Mouse (Mus musculus): Measurements from ENCODE around the gene Drosha.

GRCm38 (mm10) chr15:12840737-12841136 is 16.1 kb downstream of the Drosha start:
- TF ChIP-seq POLR2A (IDR thresholded peaks at IDR 0.05; ENCODE audit: borderline replicate concordance, insufficient read depth, low read length) (no peak), CTCF (IDR thresholded peaks at IDR 0.05; ENCODE audit: borderline replicate concordance, insufficient read depth, low read depth, low read length) (no peak)
